Mouse (Mus musculus) ZHBTc4 (cell line): ENCODE measurements around the gene Nav1.

ENCODE experiments used
- DNase-seq: peaks from one replicate; pipeline ENCODE4 v3.0.0-alpha.2; 2011; ENCODE audit warnings: low read depth, low spot score

Nav1 gene

GRCm38 (mm10) chr1:135550886-135551285, 56.2 kb downstream of the Nav1 start:
- no peak for DNase-seq

- DNase-seq: no peak
Measured at GRCm38 (mm10) chr1:135548750-135549149, 58.3 kb downstream of the Nav1 start.

GRCm38 (mm10) chr1:135546099-135546498, 61.0 kb downstream of the Nav1 start:
- DNase-seq: no peak

- peak; percentile 79 for DNase-seq
Measured at GRCm38 (mm10) chr1:135544504-135545146, 62.5 kb downstream of the Nav1 start.

- DNase-seq: no peak
Measured at GRCm38 (mm10) chr1:135542841-135543810, 64.0 kb downstream of the Nav1 start.

GRCm38 (mm10) chr1:135542080-135542479, 65.0 kb downstream of the Nav1 start:
- DNase-seq: no peak

GRCm38 (mm10) chr1:135540270-135540669, 66.8 kb downstream of the Nav1 start:
- peak; percentile 92 for DNase-seq

GRCm38 (mm10) chr1:135538441-135539265, 68.4 kb downstream of the Nav1 start:
- no peak for DNase-seq

- no peak for DNase-seq
Measured at GRCm38 (mm10) chr1:135536822-135537221, 70.3 kb downstream of the Nav1 start.

- no peak for DNase-seq
Measured at GRCm38 (mm10) chr1:135536326-135536725, 70.8 kb downstream of the Nav1 start.

GRCm38 (mm10) chr1:135535256-135535655, 71.8 kb downstream of the Nav1 start:
- DNase-seq: no peak

- no peak for DNase-seq
Measured at GRCm38 (mm10) chr1:135534782-135535181, 72.3 kb downstream of the Nav1 start.

- no peak for DNase-seq
Measured at GRCm38 (mm10) chr1:135534070-135534469, 73.0 kb downstream of the Nav1 start.

GRCm38 (mm10) chr1:135532383-135532782, 74.7 kb downstream of the Nav1 start:
- DNase-seq: no peak

- DNase-seq: no peak
Measured at GRCm38 (mm10) chr1:135531981-135532380, 75.1 kb downstream of the Nav1 start.

GRCm38 (mm10) chr1:135531081-135531480, 76.0 kb downstream of the Nav1 start:
- DNase-seq: no peak

- DNase-seq: no peak
Measured at GRCm38 (mm10) chr1:135524518-135524860, 82.6 kb downstream of the Nav1 start.

GRCm38 (mm10) chr1:135523780-135524517, 83.1 kb downstream of the Nav1 start:
- DNase-seq: no peak

GRCm38 (mm10) chr1:135523344-135523743, 83.8 kb downstream of the Nav1 start:
- peak; percentile 49 for DNase-seq

GRCm38 (mm10) chr1:135520550-135521168, 86.4 kb downstream of the Nav1 start:
- no peak for DNase-seq

- no peak for DNase-seq
Measured at GRCm38 (mm10) chr1:135518661-135519060, 88.4 kb downstream of the Nav1 start.
